Mouse (Mus musculus): ENCODE measurements around the gene Snapc4. TPM values are rescaled to one million over a fixed set of nuclear protein-coding genes. Genes with fewer than 3 reads are reported as not detected.

Snapc4 gene
- polyA plus RNA-seq (2014; fragmentation: Nextera tagmentation; extraction: Ambion mirVana), result 25.4 and 29.3 TPM in 2 replicates

DNA sequence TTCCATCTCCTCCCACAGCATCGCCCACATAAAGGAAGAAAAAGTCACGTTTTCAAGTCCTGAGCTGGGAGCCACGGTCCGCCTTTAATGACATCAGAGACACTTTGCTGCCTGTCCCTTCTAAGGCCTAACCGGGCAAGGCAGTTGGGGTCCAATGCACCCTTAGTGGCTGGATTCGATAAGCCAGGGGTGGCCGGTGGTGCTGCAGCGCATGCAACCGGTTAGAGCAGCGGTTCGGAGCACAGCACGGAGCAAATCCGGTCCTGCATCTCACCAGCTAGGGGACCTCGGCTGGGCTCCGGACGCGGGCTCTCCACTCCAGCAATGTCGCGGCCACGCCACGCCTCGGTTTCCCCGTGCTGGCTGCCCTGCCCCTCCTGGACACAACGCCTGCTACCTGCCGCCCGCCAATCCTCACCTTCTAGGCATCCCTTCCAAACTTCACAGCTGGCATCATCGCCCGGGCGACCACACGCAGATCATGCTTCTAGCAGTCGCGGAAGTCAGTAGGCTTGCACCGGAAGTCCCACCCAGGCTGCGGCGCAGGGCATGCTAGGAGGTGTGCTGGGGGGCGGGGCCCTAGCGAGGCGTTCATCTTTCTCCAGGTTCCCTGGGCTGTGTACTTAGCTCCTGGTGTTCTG lies at the start of gene Snapc4:
Gene Snapc4 (minus strand): TSS at position 523 of the 641 bp plus-strand sequence.
- peak; percentile 96 for ATAC-seq (ENCODE audit: low FRiP score)
- Histone ChIP-seq H3K27ac (peak within 1 kb of the TSS; percentile 33; the same call in 1 of the 2 replicates), H3K4me1 (replicated peaks; ENCODE audit: control insufficient read depth, insufficient read depth, low read length) (peaks cover 7% of the 10 kb centered on the region), H3K36me3 (replicated peaks; ENCODE audit: control insufficient read depth, insufficient read depth) (peaks cover 63% of the 10 kb centered on the region), H3K4me2 (replicated peaks) (peak within 1 kb of the TSS; percentile 94), H3K9ac (peak within 1 kb of the TSS; percentile 81), H3K27me3 (ENCODE audit: control insufficient read depth, insufficient read depth, low read length) (no peaks in the 10 kb centered on the region), H3K4me3 (replicated peaks; ENCODE audit: low read length) (peak within 1 kb of the TSS; percentile 84), H3K9me3 (ENCODE audit: control insufficient read depth, low read length) (no peaks in the 10 kb centered on the region)
- WGBS, result under 1% methylated on average over 38 of the region's 38 CpGs
- peak; percentile 83 for DNase-seq (ENCODE audit: low spot score)

DNA sequence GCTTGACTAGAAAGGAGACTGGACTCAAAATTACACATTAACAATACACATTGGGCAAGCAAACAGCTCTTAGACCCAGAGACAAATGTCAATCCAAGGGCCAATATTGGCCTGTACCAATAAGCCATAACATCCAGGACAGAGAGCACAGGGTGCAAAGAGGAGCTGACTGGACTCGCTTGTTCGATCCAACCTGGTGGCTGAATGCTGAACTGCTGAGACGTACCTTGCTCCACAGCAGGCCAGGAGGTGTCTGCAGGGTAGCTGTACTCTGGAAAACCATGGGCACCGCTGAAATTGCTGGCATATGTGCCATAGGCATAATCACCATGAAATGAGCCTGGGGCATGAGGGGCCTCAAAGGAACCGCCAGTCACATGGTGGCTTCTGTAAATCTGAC lies 49.4 kb upstream of the Snapc4 start:
- WGBS, result 77% methylated on average over 5 of the region's 5 CpGs
- Histone ChIP-seq H3K9ac (no peak overlapping the region), H3K9me3 (ENCODE audit: control insufficient read depth, low read length) (no peaks in the 10 kb centered on the region), H3K4me1 (replicated peaks; ENCODE audit: control insufficient read depth, insufficient read depth, low read length) (no peaks in the 10 kb centered on the region), H3K27ac (no peak overlapping the region), H3K36me3 (replicated peaks; ENCODE audit: control insufficient read depth, insufficient read depth) (peaks cover 96% of the 10 kb centered on the region), H3K27me3 (ENCODE audit: control insufficient read depth, insufficient read depth, low read length) (no peaks in the 10 kb centered on the region), H3K4me2 (replicated peaks) (no peak overlapping the region), H3K4me3 (replicated peaks; ENCODE audit: low read length) (no peak overlapping the region)
- no peak for DNase-seq (ENCODE audit: low spot score)
- ATAC-seq (ENCODE audit: low FRiP score), result no peak

DNA sequence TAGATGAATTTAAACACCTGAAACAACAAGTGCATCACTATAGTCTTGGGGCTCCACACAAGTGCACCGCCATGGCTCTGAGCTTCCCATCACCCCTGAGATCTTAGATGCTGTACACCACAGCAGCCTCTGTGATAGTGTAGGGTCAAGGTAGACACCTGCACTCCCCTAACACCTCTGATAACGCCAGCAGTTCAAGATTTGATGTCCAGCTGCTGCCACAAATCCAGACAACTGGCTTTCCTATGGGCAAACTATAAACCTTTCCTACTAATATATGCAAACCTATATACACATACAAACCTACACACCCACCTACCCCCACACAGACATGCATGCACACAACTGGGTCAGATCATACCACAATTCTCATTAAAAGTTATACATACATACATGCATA lies 44.1 kb upstream of the Snapc4 start:
- DNase-seq (ENCODE audit: low spot score), result no peak
- no peak for ATAC-seq (ENCODE audit: low FRiP score)
- Histone ChIP-seq H3K36me3 (replicated peaks; ENCODE audit: control insufficient read depth, insufficient read depth) (peaks cover 98% of the 10 kb centered on the region), H3K9ac (no peak overlapping the region), H3K4me1 (replicated peaks; ENCODE audit: control insufficient read depth, insufficient read depth, low read length) (no peaks in the 10 kb centered on the region), H3K4me3 (replicated peaks; ENCODE audit: low read length) (no peak overlapping the region), H3K4me2 (replicated peaks) (no peak overlapping the region), H3K27ac (no peak overlapping the region), H3K27me3 (ENCODE audit: control insufficient read depth, insufficient read depth, low read length) (no peaks in the 10 kb centered on the region), H3K9me3 (ENCODE audit: control insufficient read depth, low read length) (no peaks in the 10 kb centered on the region)
- WGBS, result 95% methylated on average over 2 of the region's 2 CpGs

DNA sequence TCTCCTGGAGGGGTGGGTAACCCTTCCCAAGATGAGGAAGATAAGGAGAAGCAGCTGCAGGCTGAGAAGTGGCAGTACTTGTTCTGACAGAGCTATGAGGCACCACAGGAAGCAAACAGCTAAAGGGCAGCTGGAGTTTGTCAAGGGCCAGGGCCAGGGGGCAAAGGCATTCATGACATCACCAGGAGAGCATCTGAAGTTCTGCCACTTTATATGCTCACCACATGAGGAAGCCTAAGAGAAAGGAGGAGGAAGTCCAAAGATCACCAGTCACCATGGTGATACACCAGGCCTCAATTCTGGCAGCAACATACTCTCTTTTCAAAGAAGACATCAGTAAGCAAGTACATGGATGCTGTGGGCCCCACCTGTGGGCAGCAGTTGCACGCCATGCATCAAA lies 42.6 kb upstream of the Snapc4 start:
- no peak overlapping the region for H3K4me2 ChIP-seq (replicated peaks)
- H3K36me3 ChIP-seq (replicated peaks; ENCODE audit: control insufficient read depth, insufficient read depth), result peaks cover 98% of the 10 kb centered on the region
- no peaks in the 10 kb centered on the region for H3K9me3 ChIP-seq (ENCODE audit: control insufficient read depth, low read length)
- H3K4me3 ChIP-seq (replicated peaks; ENCODE audit: low read length), result no peak overlapping the region
- no peaks in the 10 kb centered on the region for H3K27me3 ChIP-seq (ENCODE audit: control insufficient read depth, insufficient read depth, low read length)
- DNase-seq (ENCODE audit: low spot score) (no peak), ATAC-seq (ENCODE audit: low FRiP score) (no peak)
- H3K27ac ChIP-seq, result no peak overlapping the region
- no peak overlapping the region for H3K9ac ChIP-seq
- WGBS, result 100% methylated on average over 1 of the region's 1 CpGs
- H3K4me1 ChIP-seq (replicated peaks; ENCODE audit: control insufficient read depth, insufficient read depth, low read length), result no peaks in the 10 kb centered on the region

GRCm38 (mm10) chr2:26421969-26422368 lies 41.5 kb upstream of the Snapc4 start:
- no peak overlapping the region for H3K4me2 ChIP-seq (replicated peaks)
- 97% methylated on average over 2 of the region's 2 CpGs for WGBS
- ATAC-seq (ENCODE audit: low FRiP score), result no peak
- no peaks in the 10 kb centered on the region for H3K9me3 ChIP-seq (ENCODE audit: control insufficient read depth, low read length)
- H3K4me1 ChIP-seq (replicated peaks; ENCODE audit: control insufficient read depth, insufficient read depth, low read length), result no peaks in the 10 kb centered on the region
- no peak overlapping the region for H3K9ac ChIP-seq
- H3K27me3 ChIP-seq (ENCODE audit: control insufficient read depth, insufficient read depth, low read length), result no peaks in the 10 kb centered on the region
- no peak overlapping the region for H3K4me3 ChIP-seq (replicated peaks; ENCODE audit: low read length)
- peaks cover 99% of the 10 kb centered on the region for H3K36me3 ChIP-seq (replicated peaks; ENCODE audit: control insufficient read depth, insufficient read depth)
- no peak overlapping the region for H3K27ac ChIP-seq
- DNase-seq (ENCODE audit: low spot score), result no peak

- Histone ChIP-seq H3K27me3 (ENCODE audit: control insufficient read depth, insufficient read depth, low read length) (no peaks in the 10 kb centered on the region), H3K4me3 (replicated peaks; ENCODE audit: low read length) (no peak overlapping the region), H3K9me3 (ENCODE audit: control insufficient read depth, low read length) (no peaks in the 10 kb centered on the region), H3K4me1 (replicated peaks; ENCODE audit: control insufficient read depth, insufficient read depth, low read length) (no peaks in the 10 kb centered on the region), H3K36me3 (replicated peaks; ENCODE audit: control insufficient read depth, insufficient read depth) (peaks cover 99% of the 10 kb centered on the region), H3K27ac (no peak overlapping the region), H3K4me2 (replicated peaks) (no peak overlapping the region), H3K9ac (no peak overlapping the region)
- ATAC-seq (ENCODE audit: low FRiP score) (no peak), DNase-seq (ENCODE audit: low spot score) (no peak)
- WGBS, result 94% methylated on average over 1 of the region's 1 CpGs
Observed at GRCm38 (mm10) chr2:26418120-26418519, 37.7 kb upstream of the Snapc4 start.

- Histone ChIP-seq H3K36me3 (replicated peaks; ENCODE audit: control insufficient read depth, insufficient read depth) (peaks cover 99% of the 10 kb centered on the region), H3K27ac (no peak overlapping the region), H3K9me3 (ENCODE audit: control insufficient read depth, low read length) (no peaks in the 10 kb centered on the region)
Observed at GRCm38 (mm10) chr2:26417066-26417465, 36.6 kb upstream of the Snapc4 start.

DNA sequence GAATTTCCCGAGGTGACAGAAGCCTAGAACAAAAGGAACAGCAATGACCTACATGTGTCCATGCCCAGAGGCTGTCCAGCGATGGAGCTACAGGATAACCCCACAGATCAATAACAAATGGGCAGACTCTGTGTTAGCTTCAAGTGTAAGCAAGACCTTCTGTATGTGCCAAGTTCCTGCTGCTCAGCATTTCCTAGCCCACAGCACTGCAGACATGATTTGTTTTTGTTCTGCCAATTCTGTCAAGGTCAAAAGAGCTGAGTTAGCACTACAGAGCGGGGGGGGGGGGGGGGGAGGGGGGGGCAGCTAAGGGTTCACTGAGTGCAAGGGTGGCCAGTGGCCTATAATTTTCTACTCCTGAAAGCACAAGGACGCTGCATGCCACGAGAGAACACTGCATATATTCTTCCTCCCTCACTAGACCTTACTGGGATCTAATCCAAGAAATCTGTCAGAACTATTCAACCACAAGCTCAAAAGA lies 30.5 kb upstream of the Snapc4 start:
- peaks cover 27% of the 10 kb centered on the region for H3K4me1 ChIP-seq (replicated peaks; ENCODE audit: control insufficient read depth, insufficient read depth, low read length)
- H3K4me2 ChIP-seq (replicated peaks), result no peak overlapping the region
- H3K9me3 ChIP-seq (ENCODE audit: control insufficient read depth, low read length), result no peaks in the 10 kb centered on the region
- H3K27me3 ChIP-seq (ENCODE audit: control insufficient read depth, insufficient read depth, low read length), result no peaks in the 10 kb centered on the region
- H3K4me3 ChIP-seq (replicated peaks; ENCODE audit: low read length), result no peak overlapping the region
- H3K36me3 ChIP-seq (replicated peaks; ENCODE audit: control insufficient read depth, insufficient read depth), result peaks cover 77% of the 10 kb centered on the region
- no peak for DNase-seq (ENCODE audit: low spot score)
- no peak overlapping the region for H3K9ac ChIP-seq
- no peak overlapping the region for H3K27ac ChIP-seq
- no peak for ATAC-seq (ENCODE audit: low FRiP score)
- 65% methylated on average over 4 of the region's 5 CpGs for WGBS

More at GRCm38 (mm10) chr2:26417066-26417465, 36.6 kb upstream of the Snapc4 start:
- Histone ChIP-seq H3K4me1 (replicated peaks; ENCODE audit: control insufficient read depth, insufficient read depth, low read length) (no peaks in the 10 kb centered on the region), H3K4me3 (replicated peaks; ENCODE audit: low read length) (no peak overlapping the region), H3K9ac (no peak overlapping the region), H3K4me2 (replicated peaks) (no peak overlapping the region), H3K27me3 (ENCODE audit: control insufficient read depth, insufficient read depth, low read length) (no peaks in the 10 kb centered on the region)
- no peak for DNase-seq (ENCODE audit: low spot score)
- ATAC-seq (ENCODE audit: low FRiP score), result no peak

DNA sequence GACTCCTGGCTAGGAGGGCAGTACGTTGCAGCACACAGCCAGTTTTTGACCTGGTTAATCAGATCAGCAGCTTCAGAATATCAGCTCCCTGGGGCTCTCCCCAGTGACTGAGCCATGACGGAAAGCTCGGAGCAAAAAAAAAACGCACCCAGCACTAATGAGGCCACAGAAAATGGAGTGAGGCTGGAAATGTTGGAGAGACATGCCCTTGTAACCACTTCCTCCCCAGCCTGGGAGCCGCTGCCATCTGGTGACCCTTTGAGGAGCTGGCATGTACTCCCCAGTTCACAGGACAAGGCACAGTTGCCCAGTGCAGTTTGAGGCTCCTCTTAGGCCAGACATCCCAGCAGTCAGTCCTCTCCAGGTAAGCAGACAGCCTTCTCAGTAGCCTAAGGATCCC lies 29.6 kb upstream of the Snapc4 start:
- WGBS, result 67% methylated on average over 5 of the region's 5 CpGs

More for the DNA sequence above, 29.6 kb upstream of the Snapc4 start:
- no peak overlapping the region for H3K9ac ChIP-seq
- H3K36me3 ChIP-seq (replicated peaks; ENCODE audit: control insufficient read depth, insufficient read depth), result peaks cover 68% of the 10 kb centered on the region
- no peak for DNase-seq (ENCODE audit: low spot score)
- no peak overlapping the region for H3K4me3 ChIP-seq (replicated peaks; ENCODE audit: low read length)
- no peak overlapping the region for H3K4me2 ChIP-seq (replicated peaks)
- H3K4me1 ChIP-seq (replicated peaks; ENCODE audit: control insufficient read depth, insufficient read depth, low read length), result peaks cover 35% of the 10 kb centered on the region
- no peaks in the 10 kb centered on the region for H3K27me3 ChIP-seq (ENCODE audit: control insufficient read depth, insufficient read depth, low read length)
- no peak overlapping the region for H3K27ac ChIP-seq
- no peak for ATAC-seq (ENCODE audit: low FRiP score)
- H3K9me3 ChIP-seq (ENCODE audit: control insufficient read depth, low read length), result no peaks in the 10 kb centered on the region

All from hindbrain, embryonic 14.5 days (tissue).